Mouse (Mus musculus) embryonic facial prominence, embryonic 12.5 days (tissue): ENCODE data around the gene Gucy1a1. TPM values are rescaled to one million over a fixed set of nuclear protein-coding genes. Genes with fewer than 3 reads are reported as not detected.
"Not testable (repeated sequence)": the region's sequence is repeated elsewhere in the genome, so short reads cannot be mapped to it uniquely, and the experiment has no call there.

Experiments used
- ATAC-seq: fragments of 200-750 bp; cut with Nextera tagmentation; 2 replicates; pipeline ENCODE4 v1.8.0; 2017; ENCODE audit not compliant: insufficient number of reproducible peaks, insufficient read depth, low FRiP score, low TSS enrichment
- H3K27ac ChIP-seq: fragments of 300-500 bp; sonication (generic); 2 replicates; pipeline ENCODE4 v1.5.1; 2016; ENCODE audit warnings: mild to moderate bottlenecking
- H3K27me3 ChIP-seq: fragments of 300-500 bp; sonication (generic); 2 replicates; pipeline ENCODE4 v1.6.1; 2016; ENCODE audit warnings: mild to moderate bottlenecking, moderate library complexity
- H3K36me3 ChIP-seq: fragments of 300-500 bp; sonication (generic); 2 replicates; pipeline ENCODE4 v1.6.1; 2016; ENCODE audit warnings: mild to moderate bottlenecking
- H3K4me1 ChIP-seq: fragments of 300-500 bp; sonication (generic); 2 replicates; pipeline ENCODE4 v1.6.1; 2016
- H3K4me2 ChIP-seq: fragments of 300-500 bp; sonication (generic); replicated peaks from 2 replicates; pipeline ENCODE4 v1.6.1; 2016; ENCODE audit warnings: mild to moderate bottlenecking, moderate library complexity
- H3K4me3 ChIP-seq: fragments of 300-500 bp; sonication (generic); 2 replicates; pipeline ENCODE4 v1.5.1; 2016; ENCODE audit warnings: mild to moderate bottlenecking
- H3K9ac ChIP-seq: fragments of 300-500 bp; sonication (generic); 2 replicates; pipeline ENCODE4 v1.6.1; 2016; ENCODE audit warnings: mild to moderate bottlenecking, moderate library complexity
- H3K9me3 ChIP-seq: fragments of 300-500 bp; sonication (generic); 2 replicates; pipeline ENCODE4 v1.6.1; 2016; ENCODE audit warnings: mild to moderate bottlenecking, moderate library complexity
- WGBS: fragments of 180-500 bp; shearing (Covaris S2); methylation state at CpG from one replicate; pipeline ENCODE4 v1.1.7; 2016; 5-methylcytosine and 5-hydroxymethylcytosine counted together
- polyA plus RNA-seq: library from polyadenylated mRNA; unstranded; fragments of >200 nt; fragmentation: Nextera tagmentation; extraction: Ambion mirVana; gene quantifications from 2 replicates; pipeline ENCODE4 v1.2.1, GENCODE M21; 2016

Gene Gucy1a1
- 5.3 and 6.3 TPM in 2 replicates for polyA plus RNA-seq

- Histone ChIP-seq H3K9ac (peak within 1 kb of the TSS; percentile 46), H3K4me1 (peaks cover 4% of the 10 kb centered on the region; the same call in 1 of the 2 replicates), H3K27ac (no peak within 1 kb of the TSS), H3K36me3 (no peaks in the 10 kb centered on the region), H3K9me3 (no peaks in the 10 kb centered on the region), H3K4me2 (peak within 1 kb of the TSS; percentile 72), H3K4me3 (peak within 1 kb of the TSS; percentile 39), H3K27me3 (peaks cover 10% of the 10 kb centered on the region; the same call in 1 of the 2 replicates)
- under 1% methylated on average over 36 of the region's 36 CpGs for WGBS
- peak; percentile 86 for ATAC-seq
These were observed at the start of gene Gucy1a1 for GRCm38 (mm10) chr3:82145126-82145901. TSS of gene Gucy1a1 (minus strand) at chr3:82145789.

GRCm38 (mm10) chr3:82191559-82192245 is 46.1 kb upstream of the Gucy1a1 start:
- H3K4me3 ChIP-seq, result no peak overlapping the region
- no peaks in the 10 kb centered on the region for H3K9me3 ChIP-seq
- no peak overlapping the region for H3K4me2 ChIP-seq
- H3K27me3 ChIP-seq, result no peaks in the 10 kb centered on the region
- no peaks in the 10 kb centered on the region for H3K4me1 ChIP-seq
- no peaks in the 10 kb centered on the region for H3K36me3 ChIP-seq
- H3K27ac ChIP-seq, result no peak overlapping the region
- no peak for ATAC-seq
- H3K9ac ChIP-seq, result no peak overlapping the region
- 76% methylated on average over 1 of the region's 1 CpGs for WGBS

- no peaks in the 10 kb centered on the region for H3K4me1 ChIP-seq
- ATAC-seq, result no peak
- no peak overlapping the region for H3K27ac ChIP-seq
- H3K9ac ChIP-seq, result no peak overlapping the region
- H3K9me3 ChIP-seq, result no peaks in the 10 kb centered on the region
- 88% methylated on average over 9 of the region's 9 CpGs for WGBS
- no peak overlapping the region for H3K4me2 ChIP-seq
- H3K27me3 ChIP-seq, result no peaks in the 10 kb centered on the region
- H3K36me3 ChIP-seq, result no peaks in the 10 kb centered on the region
- no peak overlapping the region for H3K4me3 ChIP-seq
These were observed 40.0 kb upstream of the Gucy1a1 start for GRCm38 (mm10) chr3:82185626-82186025.

- H3K4me3 ChIP-seq, result no peak overlapping the region
- H3K27me3 ChIP-seq, result no peaks in the 10 kb centered on the region
- no peaks in the 10 kb centered on the region for H3K9me3 ChIP-seq
- H3K4me1 ChIP-seq, result no peaks in the 10 kb centered on the region
- H3K4me2 ChIP-seq, result no peak overlapping the region
- H3K9ac ChIP-seq, result no peak overlapping the region
- H3K27ac ChIP-seq, result no peak overlapping the region
- no peak for ATAC-seq
- H3K36me3 ChIP-seq, result no peaks in the 10 kb centered on the region
These were observed 35.9 kb upstream of the Gucy1a1 start for GRCm38 (mm10) chr3:82181500-82181899.

- H3K36me3 ChIP-seq, result no peaks in the 10 kb centered on the region
- no peak for ATAC-seq
- H3K9ac ChIP-seq, result no peak overlapping the region
- WGBS, result 56% methylated on average over 3 of the region's 3 CpGs
- H3K9me3 ChIP-seq, result no peaks in the 10 kb centered on the region
- no peak overlapping the region for H3K4me3 ChIP-seq
- H3K27me3 ChIP-seq, result no peaks in the 10 kb centered on the region
- no peak overlapping the region for H3K27ac ChIP-seq
- H3K4me1 ChIP-seq, result no peaks in the 10 kb centered on the region
- H3K4me2 ChIP-seq, result no peak overlapping the region
These were observed 34.7 kb upstream of the Gucy1a1 start for GRCm38 (mm10) chr3:82180253-82180652.

GRCm38 (mm10) chr3:82175501-82175900 is 29.9 kb upstream of the Gucy1a1 start:
- ATAC-seq, result no peak

GRCm38 (mm10) chr3:82167064-82167463 is 21.5 kb upstream of the Gucy1a1 start:
- no peak overlapping the region for H3K27ac ChIP-seq
- ATAC-seq, result no peak
- 93% methylated on average over 2 of the region's 2 CpGs for WGBS

More at GRCm38 (mm10) chr3:82175501-82175900, 29.9 kb upstream of the Gucy1a1 start:
- Histone ChIP-seq H3K27ac (no peak overlapping the region), H3K4me3 (no peak overlapping the region), H3K4me1 (no peaks in the 10 kb centered on the region), H3K36me3 (no peaks in the 10 kb centered on the region), H3K27me3 (no peaks in the 10 kb centered on the region), H3K9ac (no peak overlapping the region), H3K4me2 (no peak overlapping the region), H3K9me3 (no peaks in the 10 kb centered on the region)
- WGBS, result 83% methylated on average over 1 of the region's 1 CpGs

GRCm38 (mm10) chr3:82165937-82166336 is 20.3 kb upstream of the Gucy1a1 start:
- ATAC-seq, result no peak
- no peaks in the 10 kb centered on the region for H3K36me3 ChIP-seq
- H3K27me3 ChIP-seq, result no peaks in the 10 kb centered on the region
- no peak overlapping the region for H3K9ac ChIP-seq
- no peak overlapping the region for H3K27ac ChIP-seq
- 81% methylated on average over 2 of the region's 2 CpGs for WGBS
- no peak overlapping the region for H3K4me2 ChIP-seq
- no peaks in the 10 kb centered on the region for H3K9me3 ChIP-seq
- no peaks in the 10 kb centered on the region for H3K4me1 ChIP-seq
- no peak overlapping the region for H3K4me3 ChIP-seq

More at GRCm38 (mm10) chr3:82167064-82167463, 21.5 kb upstream of the Gucy1a1 start:
- no peaks in the 10 kb centered on the region for H3K36me3 ChIP-seq
- no peaks in the 10 kb centered on the region for H3K27me3 ChIP-seq
- no peaks in the 10 kb centered on the region for H3K4me1 ChIP-seq
- no peak overlapping the region for H3K9ac ChIP-seq
- H3K4me3 ChIP-seq, result no peak overlapping the region
- no peak overlapping the region for H3K4me2 ChIP-seq
- H3K9me3 ChIP-seq, result no peaks in the 10 kb centered on the region

- H3K27me3 ChIP-seq, H3K4me2 ChIP-seq: not testable (repeated sequence)
- WGBS, result 86% methylated on average over 1 of the region's 1 CpGs
These were observed 17.4 kb upstream of the Gucy1a1 start for GRCm38 (mm10) chr3:82162992-82163391.

GRCm38 (mm10) chr3:82145978-82146377 is 389 bp upstream of the Gucy1a1 start:
- Histone ChIP-seq H3K27ac (no peak overlapping the region), H3K36me3 (no peaks in the 10 kb centered on the region), H3K4me1 (peaks cover 4% of the 10 kb centered on the region; the same call in 1 of the 2 replicates), H3K9me3 (no peaks in the 10 kb centered on the region), H3K9ac (peak overlapping the region; percentile 46; the same call in 1 of the 2 replicates), H3K27me3 (peaks cover 10% of the 10 kb centered on the region; the same call in 1 of the 2 replicates), H3K4me3 (peak overlapping the region; percentile 39; the same call in 1 of the 2 replicates), H3K4me2 (peak overlapping the region; percentile 72)
- ATAC-seq, result no peak

More at GRCm38 (mm10) chr3:82162992-82163391, 17.4 kb upstream of the Gucy1a1 start:
- not testable (repeated sequence) for H3K9ac ChIP-seq, H3K27ac ChIP-seq, H3K4me1 ChIP-seq, ATAC-seq, H3K9me3 ChIP-seq, H3K36me3 ChIP-seq, H3K4me3 ChIP-seq

GRCm38 (mm10) chr3:82144725-82145125 is 864 bp downstream of the Gucy1a1 start:
- WGBS, result 8% methylated on average over 14 of the region's 14 CpGs
- Histone ChIP-seq H3K36me3 (no peaks in the 10 kb centered on the region), H3K27ac (no peak overlapping the region), H3K9me3 (no peaks in the 10 kb centered on the region), H3K9ac (peak overlapping the region; percentile 46), H3K27me3 (peaks cover 10% of the 10 kb centered on the region; the same call in 1 of the 2 replicates), H3K4me1 (peaks cover 4% of the 10 kb centered on the region; the same call in 1 of the 2 replicates), H3K4me3 (peak overlapping the region; percentile 39), H3K4me2 (peak overlapping the region; percentile 72)
- ATAC-seq, result no peak

GRCm38 (mm10) chr3:82140781-82141180 is 4.8 kb downstream of the Gucy1a1 start:
- no peak overlapping the region for H3K9ac ChIP-seq
- 63% methylated on average over 5 of the region's 5 CpGs for WGBS
- H3K27ac ChIP-seq, result no peak overlapping the region
- H3K4me2 ChIP-seq, result no peak overlapping the region
- no peaks in the 10 kb centered on the region for H3K9me3 ChIP-seq
- no peaks in the 10 kb centered on the region for H3K36me3 ChIP-seq
- H3K4me1 ChIP-seq, result peaks cover 4% of the 10 kb centered on the region; the same call in 1 of the 2 replicates
- no peak for ATAC-seq
- peaks cover 10% of the 10 kb centered on the region; the same call in 1 of the 2 replicates for H3K27me3 ChIP-seq
- no peak overlapping the region for H3K4me3 ChIP-seq
